Mouse (Mus musculus): ENCODE results near the gene Foxp1. TPM values are rescaled to one million over a fixed set of nuclear protein-coding genes. Genes with fewer than 3 reads are reported as not detected.

Foxp1 gene
- polyA plus RNA-seq, 1 experiment = 93.7 TPM

- Histone ChIP-seq H3K4me3 (replicated peaks; ENCODE audit: control insufficient read depth, low read depth, low read length) (no peak overlapping the region), H3K4me1 (ENCODE audit: control insufficient read depth, insufficient read depth, low read length) (no peaks in the 10 kb centered on the region), H3K27ac (ENCODE audit: control insufficient read depth, insufficient read depth, low read depth, low read length, poor library complexity) (no peak overlapping the region)
- TF ChIP-seq POLR2A (IDR thresholded peaks at IDR 0.05; ENCODE audit: borderline replicate concordance, control insufficient read depth, low read depth, low read length) = no peak
- no peak for TF ChIP-seq CTCF (IDR thresholded peaks at IDR 0.05; ENCODE audit: control insufficient read depth, insufficient read depth, low read length)
- 89% methylated on average over 11 of the region's 11 CpGs for WGBS
Observed at GRCm38 (mm10) chr6:99138041-99138440, 384.5 kb downstream of the Foxp1 start.

- Histone ChIP-seq H3K27ac (ENCODE audit: control insufficient read depth, insufficient read depth, low read depth, low read length, poor library complexity) (no peak overlapping the region), H3K4me1 (ENCODE audit: control insufficient read depth, insufficient read depth, low read length) (no peaks in the 10 kb centered on the region), H3K4me3 (replicated peaks; ENCODE audit: control insufficient read depth, low read depth, low read length) (no peak overlapping the region)
- TF ChIP-seq CTCF (IDR thresholded peaks at IDR 0.05; ENCODE audit: control insufficient read depth, insufficient read depth, low read length) (no peak), POLR2A (IDR thresholded peaks at IDR 0.05; ENCODE audit: borderline replicate concordance, control insufficient read depth, low read depth, low read length) (no peak)
- WGBS = 87% methylated on average over 11 of the region's 11 CpGs
Observed at GRCm38 (mm10) chr6:99137071-99137470, 385.4 kb downstream of the Foxp1 start.

GRCm38 (mm10) chr6:99135938-99136729, 386.4 kb downstream of the Foxp1 start:
- Histone ChIP-seq H3K27ac (ENCODE audit: control insufficient read depth, insufficient read depth, low read depth, low read length, poor library complexity) (no peak overlapping the region), H3K4me3 (replicated peaks; ENCODE audit: control insufficient read depth, low read depth, low read length) (no peak overlapping the region), H3K4me1 (ENCODE audit: control insufficient read depth, insufficient read depth, low read length) (no peaks in the 10 kb centered on the region)
- TF ChIP-seq CTCF (IDR thresholded peaks at IDR 0.05; ENCODE audit: control insufficient read depth, insufficient read depth, low read length) (no peak), POLR2A (IDR thresholded peaks at IDR 0.05; ENCODE audit: borderline replicate concordance, control insufficient read depth, low read depth, low read length) (no peak)
- 79% methylated on average over 11 of the region's 11 CpGs for WGBS

- TF ChIP-seq POLR2A (IDR thresholded peaks at IDR 0.05; ENCODE audit: borderline replicate concordance, control insufficient read depth, low read depth, low read length) (no peak), CTCF (IDR thresholded peaks at IDR 0.05; ENCODE audit: control insufficient read depth, insufficient read depth, low read length) (no peak)
- H3K4me1 ChIP-seq (ENCODE audit: control insufficient read depth, insufficient read depth, low read length) = no peaks in the 10 kb centered on the region
- WGBS = 72% methylated on average over 4 of the region's 4 CpGs
- H3K27ac ChIP-seq (ENCODE audit: control insufficient read depth, insufficient read depth, low read depth, low read length, poor library complexity) = no peak overlapping the region
- H3K4me3 ChIP-seq (replicated peaks; ENCODE audit: control insufficient read depth, low read depth, low read length) = no peak overlapping the region
Observed at GRCm38 (mm10) chr6:99131815-99132214, 390.7 kb downstream of the Foxp1 start.

- no peak overlapping the region for H3K27ac ChIP-seq (ENCODE audit: control insufficient read depth, insufficient read depth, low read depth, low read length, poor library complexity)
- WGBS = 81% methylated on average over 10 of the region's 10 CpGs
- TF ChIP-seq CTCF (IDR thresholded peaks at IDR 0.05; ENCODE audit: control insufficient read depth, insufficient read depth, low read length) = no peak
- TF ChIP-seq POLR2A (IDR thresholded peaks at IDR 0.05; ENCODE audit: borderline replicate concordance, control insufficient read depth, low read depth, low read length) = no peak
- H3K4me1 ChIP-seq (ENCODE audit: control insufficient read depth, insufficient read depth, low read length) = no peaks in the 10 kb centered on the region; the same call in 1 of the 2 replicates
- H3K4me3 ChIP-seq (replicated peaks; ENCODE audit: control insufficient read depth, low read depth, low read length) = no peak overlapping the region
Observed at GRCm38 (mm10) chr6:99130758-99131410, 391.6 kb downstream of the Foxp1 start.

- H3K4me1 ChIP-seq (ENCODE audit: control insufficient read depth, insufficient read depth, low read length) = no peaks in the 10 kb centered on the region; the same call in 1 of the 2 replicates
- 59% methylated on average over 9 of the region's 9 CpGs for WGBS
- no peak overlapping the region for H3K27ac ChIP-seq (ENCODE audit: control insufficient read depth, insufficient read depth, low read depth, low read length, poor library complexity)
- no peak for TF ChIP-seq CTCF (IDR thresholded peaks at IDR 0.05; ENCODE audit: control insufficient read depth, insufficient read depth, low read length)
- no peak for TF ChIP-seq POLR2A (IDR thresholded peaks at IDR 0.05; ENCODE audit: borderline replicate concordance, control insufficient read depth, low read depth, low read length)
- H3K4me3 ChIP-seq (replicated peaks; ENCODE audit: control insufficient read depth, low read depth, low read length) = no peak overlapping the region
Observed at GRCm38 (mm10) chr6:99126717-99127116, 395.8 kb downstream of the Foxp1 start.

GRCm38 (mm10) chr6:99120776-99121766, 401.4 kb downstream of the Foxp1 start:
- Histone ChIP-seq H3K4me3 (replicated peaks; ENCODE audit: control insufficient read depth, low read depth, low read length) (no peak overlapping the region), H3K27ac (ENCODE audit: control insufficient read depth, insufficient read depth, low read depth, low read length, poor library complexity) (no peak overlapping the region), H3K4me1 (ENCODE audit: control insufficient read depth, insufficient read depth, low read length) (no peaks in the 10 kb centered on the region)
- 86% methylated on average over 8 of the region's 8 CpGs for WGBS
- no peak for TF ChIP-seq CTCF (IDR thresholded peaks at IDR 0.05; ENCODE audit: control insufficient read depth, insufficient read depth, low read length)
- no peak for TF ChIP-seq POLR2A (IDR thresholded peaks at IDR 0.05; ENCODE audit: borderline replicate concordance, control insufficient read depth, low read depth, low read length)

Measured in bone marrow, adult 2 months (tissue).